In genomic region chr3:79829289-79829688, GRCm38 (mm10) we compare ENCODE assay signal across 22 mouse cellular contexts. TPM values are rescaled to one million over a fixed set of nuclear protein-coding genes. Genes with fewer than 3 reads are reported as not detected.
DNase-seq lines count a peak whose midpoint lies in the region; ATAC-seq lines count a peak whose summit lies in the region.
"Had no signal": no experiment of that assay in that cellular context is flagged by ENCODE, and none has a peak within 500 bp of the region (broad histone marks: within the 10 kb centered on the region; RNA-seq: fewer than 3 reads in every experiment).

No protein-coding gene starts in this region.

- H3K27me3 ChIP-seq in hindbrain, embryonic 13.5 days: no peaks in the 10 kb centered on the region
- H3K27me3 ChIP-seq in hindbrain, embryonic 14.5 days (ENCODE audit: control insufficient read depth, insufficient read depth, low read length): no peaks in the 10 kb centered on the region
- no peaks in the 10 kb centered on the region for H3K27me3 ChIP-seq in neural tube, embryonic 13.5 days
- H3K27me3 ChIP-seq in neural tube, embryonic 15.5 days (replicated peaks): no peaks in the 10 kb centered on the region
- H3K27me3 ChIP-seq: embryonic facial prominence, embryonic 13.5 days; embryonic facial prominence, embryonic 15.5 days; forebrain, embryonic 12.5 days had no signal

- H3K27ac ChIP-seq in hindbrain, embryonic 13.5 days: no peak overlapping the region
- H3K27ac ChIP-seq in hindbrain, embryonic 14.5 days: no peak overlapping the region
- H3K27ac ChIP-seq in neural tube, embryonic 13.5 days (replicated peaks): no peak overlapping the region
- no peak overlapping the region for H3K27ac ChIP-seq in neural tube, embryonic 15.5 days (replicated peaks)
- H3K27ac ChIP-seq: embryonic facial prominence, embryonic 13.5 days; embryonic facial prominence, embryonic 15.5 days; forebrain, embryonic 10.5 days; forebrain, embryonic 12.5 days had no signal

- H3K4me1 ChIP-seq in hindbrain, embryonic 13.5 days (replicated peaks): no peaks in the 10 kb centered on the region; the same call in 1 of the 2 replicates
- H3K4me1 ChIP-seq in hindbrain, embryonic 14.5 days (replicated peaks; ENCODE audit: control insufficient read depth, insufficient read depth, low read length): no peaks in the 10 kb centered on the region
- peaks cover 11% of the 10 kb centered on the region for H3K4me1 ChIP-seq in neural tube, embryonic 13.5 days (replicated peaks)
- H3K4me1 ChIP-seq in neural tube, embryonic 15.5 days: no peaks in the 10 kb centered on the region
- H3K4me1 ChIP-seq: embryonic facial prominence, embryonic 13.5 days; embryonic facial prominence, embryonic 15.5 days; forebrain, embryonic 10.5 days; forebrain, embryonic 12.5 days had no signal

- H3K36me3 ChIP-seq in hindbrain, embryonic 13.5 days: no peaks in the 10 kb centered on the region
- H3K36me3 ChIP-seq in hindbrain, embryonic 14.5 days (replicated peaks; ENCODE audit: control insufficient read depth, insufficient read depth): no peaks in the 10 kb centered on the region
- H3K36me3 ChIP-seq in neural tube, embryonic 13.5 days: no peaks in the 10 kb centered on the region
- no peaks in the 10 kb centered on the region for H3K36me3 ChIP-seq in neural tube, embryonic 15.5 days
- H3K36me3 ChIP-seq: embryonic facial prominence, embryonic 13.5 days; embryonic facial prominence, embryonic 15.5 days; forebrain, embryonic 12.5 days had no signal

- H3K9ac ChIP-seq in hindbrain, embryonic 13.5 days: no peak overlapping the region
- no peak overlapping the region for H3K9ac ChIP-seq in hindbrain, embryonic 14.5 days
- H3K9ac ChIP-seq in neural tube, embryonic 13.5 days: no peak overlapping the region
- no peak overlapping the region for H3K9ac ChIP-seq in neural tube, embryonic 15.5 days (replicated peaks)
- H3K9ac ChIP-seq: embryonic facial prominence, embryonic 13.5 days; embryonic facial prominence, embryonic 15.5 days; forebrain, embryonic 12.5 days had no signal

- no peak overlapping the region for H3K4me2 ChIP-seq in hindbrain, embryonic 13.5 days
- H3K4me2 ChIP-seq in hindbrain, embryonic 14.5 days (replicated peaks): no peak overlapping the region
- H3K4me2 ChIP-seq in neural tube, embryonic 13.5 days: no peak overlapping the region
- no peak overlapping the region for H3K4me2 ChIP-seq in neural tube, embryonic 15.5 days
- H3K4me2 ChIP-seq: embryonic facial prominence, embryonic 13.5 days; embryonic facial prominence, embryonic 15.5 days; forebrain, embryonic 12.5 days had no signal

- H3K9me3 ChIP-seq in hindbrain, embryonic 13.5 days: no peaks in the 10 kb centered on the region
- no peaks in the 10 kb centered on the region for H3K9me3 ChIP-seq in hindbrain, embryonic 14.5 days (ENCODE audit: control insufficient read depth, low read length)
- no peaks in the 10 kb centered on the region for H3K9me3 ChIP-seq in neural tube, embryonic 13.5 days
- no peaks in the 10 kb centered on the region for H3K9me3 ChIP-seq in neural tube, embryonic 15.5 days (replicated peaks)
- H3K9me3 ChIP-seq: embryonic facial prominence, embryonic 13.5 days; embryonic facial prominence, embryonic 15.5 days; forebrain, embryonic 10.5 days; forebrain, embryonic 12.5 days had no signal

- 0 out of 2 replicates have a peak, but pooled peaks have one; percentile 13 for ATAC-seq in hindbrain, embryonic 13.5 days (ENCODE audit: low FRiP score)
- ATAC-seq in hindbrain, embryonic 14.5 days (ENCODE audit: low FRiP score): no peak
- ATAC-seq in neural tube, embryonic 13.5 days (ENCODE audit: low read depth): peak; percentile 62; the same call in 1 of the 2 replicates
- ATAC-seq in neural tube, embryonic 15.5 days (ENCODE audit: low FRiP score): 0 out of 2 replicates have a peak, but pooled peaks have one; percentile 62
- ATAC-seq: forebrain, embryonic 14.5 days had no signal

- H3K4me3 ChIP-seq in hindbrain, embryonic 13.5 days: no peak overlapping the region
- no peak overlapping the region for H3K4me3 ChIP-seq in hindbrain, embryonic 14.5 days (replicated peaks; ENCODE audit: low read length)
- no peak overlapping the region for H3K4me3 ChIP-seq in neural tube, embryonic 13.5 days
- no peak overlapping the region for H3K4me3 ChIP-seq in neural tube, embryonic 15.5 days (replicated peaks)
- H3K4me3 ChIP-seq: embryonic facial prominence, embryonic 13.5 days; embryonic facial prominence, embryonic 15.5 days; erythroblast, embryonic 14.5 days; forebrain, embryonic 10.5 days; forebrain, embryonic 12.5 days had no signal

- no peak for DNase-seq in hindbrain, embryonic 14.5 days (ENCODE audit: low spot score)
- no peak for DNase-seq in neural tube, embryonic 10.5 days (ENCODE audit: extremely low spot score, low spot score)
- DNase-seq in layer of hippocampus, adult 8-10 months (ENCODE audit: low spot score in 2 of 2): no peak
- DNase-seq: adrenal gland, adult 2 months; adrenal gland, postnatal 10 days; adrenal gland, postnatal 25 days; cerebellum, adult 11 months; cerebellum, adult 18-20 months; cerebellum, adult 8-10 months; cerebellum, adult 9-11 months; cerebellum, postnatal 14 days; cerebellum, postnatal 36 days; embryo, embryonic 11 days had no signal

RNA-seq across cellular contexts. Expression of gene Tmem144, which starts 23.3 kb away (rescaled TPM):
- 1.1 and 1.4 TPM in 2 replicates for polyA plus RNA-seq in hindbrain, embryonic 13.5 days (2015; fragmentation: Nextera tagmentation; extraction: Ambion mirVana)
- 1.2 and 2.0 TPM in 2 replicates for polyA plus RNA-seq in hindbrain, embryonic 14.5 days (2014; fragmentation: Nextera tagmentation; extraction: Ambion mirVana)
- 1.2 and 1.6 TPM in 2 replicates for polyA plus RNA-seq in neural tube, embryonic 13.5 days (2015; fragmentation: Nextera tagmentation; extraction: Ambion mirVana)
- 1.5 and 1.7 TPM in 2 replicates for polyA plus RNA-seq in neural tube, embryonic 15.5 days (2015; fragmentation: Nextera tagmentation; extraction: Ambion mirVana)
- 10 to 100 TPM; 17.0 to 25.2 (median 21.8) TPM for total RNA-seq in layer of hippocampus, adult 8-10 months (2022)
- polyA plus RNA-seq: erythroblast, embryonic 14.5 days had no signal

RNA-seq across cellular contexts. Expression of gene Fam198b, which starts 55.0 kb away (rescaled TPM):
- polyA plus RNA-seq in hindbrain, embryonic 13.5 days (2015; fragmentation: Nextera tagmentation; extraction: Ambion mirVana): 3.9 and 5.1 TPM in 2 replicates
- polyA plus RNA-seq in hindbrain, embryonic 14.5 days (2014; fragmentation: Nextera tagmentation; extraction: Ambion mirVana): 1.7 and 4.8 TPM in 2 replicates
- 7.2 and 7.8 TPM in 2 replicates for polyA plus RNA-seq in neural tube, embryonic 13.5 days (2015; fragmentation: Nextera tagmentation; extraction: Ambion mirVana)
- polyA plus RNA-seq in neural tube, embryonic 15.5 days (2015; fragmentation: Nextera tagmentation; extraction: Ambion mirVana): 5.2 and 8.9 TPM in 2 replicates
- total RNA-seq in layer of hippocampus, adult 8-10 months (2022): 1 to 10 TPM; 4.7 to 7.8 (median 5.2) TPM
